Mouse (Mus musculus) retina, embryonic 14.5 days (tissue): ENCODE results near the gene Olfr38.

Source experiments
- DNase-seq: peaks from one replicate; pipeline ENCODE4 v3.0.0-alpha.2; 2015; ENCODE audit warnings: low spot score

Olfr38 gene

GRCm38 (mm10) chr6:42756104-42756503 is at the start of gene Olfr38:
TSS of gene Olfr38 (plus strand) at chr6:42756404.
- no peak for DNase-seq

- peak; percentile 91 for DNase-seq
Measured at GRCm38 (mm10) chr6:42709291-42710211, 46.7 kb upstream of the Olfr38 start, which contains the start of gene Tcaf1. TSS of gene Tcaf1 (minus strand) at chr6:42710088.

GRCm38 (mm10) chr6:42714668-42715067 is 41.5 kb upstream of the Olfr38 start:
- no peak for DNase-seq

DNA sequence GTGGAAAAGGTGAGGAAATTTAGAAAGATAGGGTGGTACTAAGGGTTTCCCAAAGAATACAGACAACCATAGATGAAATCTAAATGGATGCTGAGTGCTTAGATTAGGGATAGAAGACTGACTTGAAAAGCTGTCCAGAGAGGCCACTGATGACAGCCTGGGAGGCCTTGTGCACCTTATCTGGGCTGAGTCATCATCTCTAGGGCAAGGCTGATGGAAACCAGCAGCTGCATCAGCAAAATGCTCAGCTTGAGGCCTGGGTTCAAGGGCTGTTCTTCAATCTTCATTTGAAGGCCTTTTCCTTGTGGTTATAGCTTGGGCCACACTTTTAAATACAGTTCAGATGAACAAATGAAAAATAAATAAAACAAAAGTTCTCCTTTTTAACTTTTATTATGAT is 38.2 kb upstream of the Olfr38 start:
- DNase-seq = no peak

- DNase-seq = no peak
Measured at GRCm38 (mm10) chr6:42739071-42739470, 17.1 kb upstream of the Olfr38 start, which contains the start of gene Olfr453. TSS of gene Olfr453 (plus strand) at chr6:42739371.

- no peak for DNase-seq
Measured at GRCm38 (mm10) chr6:42742303-42742702, 13.9 kb upstream of the Olfr38 start.

DNA sequence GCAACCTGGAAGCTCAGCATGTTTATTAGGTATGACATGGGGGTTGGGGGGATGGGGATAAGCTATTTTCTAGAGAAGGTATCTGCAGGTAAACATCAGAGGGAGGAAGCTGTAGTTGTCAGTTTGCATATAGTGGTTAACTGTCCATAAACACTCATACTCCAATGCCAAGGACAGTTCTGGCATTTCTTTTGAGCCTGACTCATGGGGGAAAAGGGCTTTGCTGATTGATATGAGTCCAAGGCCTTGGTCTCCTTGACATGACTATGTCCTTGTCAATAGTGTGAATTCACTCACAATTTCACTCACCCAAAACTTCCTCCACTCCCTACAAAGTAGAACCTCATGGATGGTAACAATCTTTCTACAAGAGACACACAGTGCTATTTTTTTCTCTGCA is 8.4 kb upstream of the Olfr38 start:
- DNase-seq = no peak

DNA sequence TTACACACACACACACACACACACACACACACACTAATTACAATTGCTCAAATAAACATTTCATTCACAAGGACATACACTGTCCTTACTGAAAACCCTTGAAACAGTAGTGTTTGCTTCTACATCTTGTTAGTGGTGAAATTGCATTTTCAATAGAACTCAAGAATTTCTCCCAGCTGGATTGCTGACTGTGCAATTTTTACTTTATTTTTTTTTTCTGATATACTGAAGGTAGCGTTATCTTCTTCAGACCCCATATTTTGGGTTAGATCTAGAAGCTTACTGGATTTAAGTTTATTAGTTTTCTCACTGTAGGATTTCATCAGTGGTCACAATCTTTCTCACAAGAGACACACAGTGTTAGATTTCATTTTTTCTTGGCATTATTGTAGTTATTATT is 20.9 kb downstream of the Olfr38 start:
- no peak for DNase-seq

GRCm38 (mm10) chr6:42784793-42785192 is 28.6 kb downstream of the Olfr38 start, which contains the start of gene Olfr452:
TSS of gene Olfr452 (plus strand) at chr6:42785093.
- DNase-seq = no peak

DNA sequence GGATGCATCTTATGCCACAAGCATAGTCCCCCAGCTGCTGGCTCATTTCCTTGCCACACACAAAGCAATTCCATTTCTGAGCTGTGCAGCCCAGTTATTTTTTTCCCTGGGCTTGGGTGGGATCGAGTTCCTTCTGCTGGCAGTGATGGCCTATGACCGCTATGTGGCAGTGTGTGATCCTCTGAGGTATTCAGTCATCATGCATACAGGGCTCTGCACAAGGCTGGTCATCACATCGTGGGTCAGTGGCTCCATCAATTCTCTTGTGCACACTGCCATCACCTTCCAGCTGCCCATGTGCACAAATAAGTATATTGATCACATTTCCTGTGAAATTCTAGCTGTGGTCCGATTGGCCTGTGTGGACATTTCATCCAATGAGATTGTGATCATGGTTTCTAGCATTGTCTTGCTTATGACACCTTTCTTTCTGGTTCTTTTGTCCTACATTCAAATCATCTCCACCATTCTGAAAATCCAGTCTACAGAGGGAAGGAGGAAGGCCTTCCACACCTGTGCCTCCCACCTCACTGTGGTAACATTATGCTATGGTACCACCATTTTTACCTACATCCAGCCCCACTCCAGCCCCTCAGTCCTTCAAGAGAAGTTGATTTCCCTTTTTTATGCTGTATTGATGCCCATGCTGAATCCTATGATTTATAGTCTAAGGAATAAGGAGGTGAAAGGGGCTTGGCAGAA is 34.2 kb downstream of the Olfr38 start:
- DNase-seq = peak; percentile 25

- DNase-seq = peak; percentile 15
Measured at GRCm38 (mm10) chr6:42790949-42791556, 34.8 kb downstream of the Olfr38 start.

GRCm38 (mm10) chr6:42794982-42795381 is 38.8 kb downstream of the Olfr38 start:
- no peak for DNase-seq

- DNase-seq = no peak
Measured at GRCm38 (mm10) chr6:42811639-42812038, 55.4 kb downstream of the Olfr38 start, which contains the start of gene Olfr450. TSS of gene Olfr450 (plus strand) at chr6:42811939.
